Mouse (Mus musculus) kidney, adult 8-10 months (tissue): ENCODE data around the gene Map3k13.

Source experiments
- DNase-seq, 2 experiments: peaks; one replicate each; pipeline ENCODE4 v3.0.0; 2022

The Map3k13 gene

DNA sequence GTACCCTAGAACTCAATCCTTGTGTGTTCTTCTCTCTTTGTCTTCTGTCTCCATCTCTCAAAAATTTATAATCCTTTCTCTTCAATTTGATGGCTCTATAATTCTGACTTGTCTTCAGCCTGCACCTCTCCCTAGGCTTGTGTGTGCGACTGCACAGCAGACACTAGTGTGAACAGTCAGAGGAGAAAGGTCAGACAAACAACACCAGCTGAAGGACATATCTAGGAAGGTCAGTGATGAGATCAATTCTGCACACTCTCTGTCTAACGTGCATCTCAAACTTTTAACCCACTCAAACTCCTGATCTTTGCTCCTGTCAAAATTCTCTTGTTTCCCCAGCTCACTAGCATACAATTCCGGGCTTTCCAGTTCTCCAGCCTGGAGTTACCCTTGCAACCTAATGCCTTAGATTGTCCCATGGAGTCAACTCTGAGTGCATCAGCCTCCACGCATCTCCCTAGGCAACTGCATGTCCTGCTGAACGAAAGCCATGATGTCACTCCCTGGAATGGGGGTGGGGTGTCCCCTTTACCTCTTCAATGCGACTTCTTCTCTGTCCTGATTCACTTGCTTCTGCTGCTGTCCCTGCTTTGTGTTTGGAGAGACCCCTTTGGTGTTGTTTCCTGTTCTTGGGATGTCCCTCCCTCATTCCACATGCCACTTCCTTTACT is 19.2 kb downstream of the Map3k13 start:
- DNase-seq = no peak

DNA sequence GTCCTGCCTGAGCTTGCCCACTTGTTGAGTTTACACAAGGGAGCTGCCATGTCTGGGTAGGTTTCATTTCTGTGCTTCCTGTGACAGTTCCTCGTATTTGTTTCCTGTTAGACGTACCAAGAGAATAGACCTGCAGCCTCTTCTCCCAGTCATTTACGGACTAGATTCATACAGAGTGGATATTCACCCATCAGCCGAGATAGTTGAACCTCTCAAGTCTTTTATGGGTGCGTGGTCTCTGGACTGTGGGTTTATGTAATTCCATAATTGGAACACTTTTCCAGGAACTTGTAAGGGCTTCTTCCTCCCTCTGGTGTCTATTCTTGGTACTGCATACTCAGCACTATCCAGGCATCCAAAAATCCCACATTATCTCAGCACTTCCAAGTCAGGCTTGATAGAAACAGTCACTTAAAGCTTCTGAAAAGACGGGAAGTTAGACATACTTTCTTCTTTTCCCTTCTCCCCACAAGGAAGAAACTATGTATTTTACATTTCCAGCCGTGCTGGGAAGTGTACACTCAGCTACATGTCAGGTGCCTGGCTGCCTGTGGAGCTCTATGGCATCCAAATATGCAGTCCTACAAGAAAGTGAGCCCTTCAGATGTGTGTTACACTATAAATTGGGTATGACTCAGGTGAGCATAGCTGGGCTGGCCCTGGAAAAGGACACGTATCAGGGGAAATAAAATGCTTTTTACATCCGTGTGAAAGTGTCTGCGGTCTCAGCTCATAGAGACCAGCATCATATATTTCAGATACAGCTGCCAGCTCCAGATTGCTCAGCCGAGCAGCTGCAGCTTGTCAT is 20.9 kb downstream of the Map3k13 start:
- DNase-seq = peak; percentile 54 to 61

DNA sequence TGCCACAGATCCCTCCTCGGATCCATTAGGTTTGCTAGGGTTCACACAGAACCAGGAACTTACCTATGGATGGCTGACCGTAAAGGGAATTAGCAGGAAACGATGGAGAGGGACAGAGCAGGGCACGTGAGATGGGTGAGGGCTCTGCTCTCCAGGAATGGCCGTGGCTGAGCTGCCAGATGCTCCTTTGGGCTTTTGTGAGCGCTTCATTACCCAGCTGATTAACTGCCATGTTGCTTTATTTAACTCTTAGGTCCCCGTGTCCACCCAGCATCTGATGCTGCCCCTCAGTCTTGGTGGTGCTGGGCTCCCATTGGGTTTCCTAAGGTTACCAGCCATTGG is 21.5 kb downstream of the Map3k13 start:
- no peak for DNase-seq

DNA sequence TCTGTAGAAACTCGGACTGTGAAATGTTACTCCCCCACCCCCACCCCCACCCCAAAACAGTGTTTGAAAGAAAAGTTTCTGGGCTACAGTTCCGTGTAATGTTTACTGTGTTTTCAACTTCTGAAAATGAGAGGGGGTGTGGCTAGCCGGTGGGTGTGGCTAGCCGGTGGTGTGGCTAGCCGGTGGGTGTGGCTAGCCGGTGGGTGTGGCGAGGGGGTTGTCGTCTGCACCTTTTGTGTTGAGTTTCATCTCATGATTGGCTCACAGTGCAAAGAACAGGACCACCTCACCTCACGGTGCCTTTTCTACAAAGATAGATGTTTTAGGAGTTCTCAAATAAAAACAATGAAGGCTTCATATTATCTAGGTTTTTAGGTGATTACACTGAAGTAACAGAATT is 24.0 kb downstream of the Map3k13 start:
- DNase-seq = peak; percentile 62

- DNase-seq = peak; percentile 74 to 92
Measured at GRCm38 (mm10) chr16:21818629-21819028, 24.5 kb downstream of the Map3k13 start.

DNA sequence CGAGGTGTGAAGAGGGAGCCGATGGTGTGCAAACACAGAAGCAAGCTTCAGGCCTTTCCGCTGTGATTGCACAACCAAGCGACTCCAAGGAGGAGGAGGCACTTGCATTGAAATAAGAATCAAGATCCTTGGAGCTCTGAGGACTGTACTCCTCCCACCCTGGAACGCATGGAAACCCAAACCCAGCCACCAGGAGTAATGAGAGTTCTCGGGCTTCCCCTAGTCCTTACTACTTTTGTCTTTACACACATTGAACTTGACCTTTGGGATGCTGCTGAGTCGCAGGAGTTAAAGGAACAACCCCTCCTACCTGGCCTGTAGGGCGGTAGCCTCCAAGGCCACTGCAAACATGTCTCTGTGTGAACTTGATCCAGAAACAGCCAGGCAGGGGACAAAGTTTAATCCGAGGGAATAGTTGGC is 31.5 kb downstream of the Map3k13 start:
- DNase-seq = peak; percentile 81 to 89

DNA sequence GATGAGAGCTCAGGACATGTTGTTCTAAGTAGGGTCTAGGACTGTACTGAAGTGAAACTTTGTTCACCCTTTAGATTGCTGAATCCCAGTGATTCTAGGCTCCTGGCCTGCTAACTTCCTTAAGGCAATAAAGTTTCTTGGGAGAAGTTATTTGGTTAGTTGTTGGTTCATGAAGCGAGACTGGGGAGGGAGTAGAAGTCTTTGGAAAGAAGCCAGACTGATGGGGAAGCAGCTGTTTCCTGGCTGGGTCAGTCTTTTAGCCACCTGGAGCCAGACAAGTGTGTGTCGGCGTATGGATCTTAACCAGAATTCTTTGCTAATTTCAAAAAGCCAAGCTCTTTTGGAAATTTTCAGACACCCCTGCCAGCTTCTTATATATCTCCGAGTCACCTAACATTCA is 33.0 kb downstream of the Map3k13 start:
- DNase-seq = peak; percentile 55 to 75

GRCm38 (mm10) chr16:21827581-21827980 is 33.4 kb downstream of the Map3k13 start:
- DNase-seq = peak in 1 of 2 experiments; percentile 41

- DNase-seq = no peak
Measured at GRCm38 (mm10) chr16:21829711-21830110, 35.6 kb downstream of the Map3k13 start.

- no peak for DNase-seq
Measured at GRCm38 (mm10) chr16:21830784-21831183, 36.6 kb downstream of the Map3k13 start.

DNA sequence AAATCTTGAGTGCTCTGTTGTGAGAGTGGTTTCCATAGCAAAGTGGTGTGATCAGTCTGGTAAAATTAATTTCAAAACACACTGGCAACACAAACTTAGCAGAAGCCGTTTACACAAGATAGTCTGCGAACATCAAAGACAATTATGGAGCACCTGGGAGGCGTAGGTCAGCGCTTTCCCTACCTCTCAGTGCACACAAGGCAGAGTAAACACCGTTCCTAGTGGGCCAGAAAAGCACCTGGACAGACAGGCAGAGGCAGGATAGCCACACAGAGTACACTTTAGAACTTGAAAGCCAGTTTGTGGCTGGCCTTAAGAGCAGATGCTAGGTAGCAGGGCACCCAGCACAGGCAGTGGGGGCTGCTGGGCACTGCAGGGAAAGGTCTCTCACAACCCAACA is 37.6 kb downstream of the Map3k13 start:
- DNase-seq = no peak

DNA sequence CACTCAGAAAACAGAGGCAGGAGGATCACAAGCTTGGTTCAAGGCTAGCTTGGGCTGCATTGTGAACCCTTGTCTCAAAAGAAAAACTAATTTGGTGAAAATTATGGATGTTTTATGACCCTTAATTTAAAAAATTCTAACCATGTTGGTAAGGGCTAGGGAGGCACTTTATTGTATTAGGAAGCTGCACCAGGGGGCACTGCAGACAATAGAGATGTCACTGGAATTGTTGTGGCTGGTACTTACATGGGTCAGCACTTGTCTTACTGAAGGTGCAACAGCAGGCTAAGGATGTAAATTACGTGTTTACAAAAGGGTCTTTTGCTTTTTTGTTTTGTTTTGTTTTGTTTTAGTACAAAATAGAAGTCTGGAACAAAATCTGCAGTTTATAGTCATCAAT is 39.3 kb downstream of the Map3k13 start:
- no peak for DNase-seq

DNA sequence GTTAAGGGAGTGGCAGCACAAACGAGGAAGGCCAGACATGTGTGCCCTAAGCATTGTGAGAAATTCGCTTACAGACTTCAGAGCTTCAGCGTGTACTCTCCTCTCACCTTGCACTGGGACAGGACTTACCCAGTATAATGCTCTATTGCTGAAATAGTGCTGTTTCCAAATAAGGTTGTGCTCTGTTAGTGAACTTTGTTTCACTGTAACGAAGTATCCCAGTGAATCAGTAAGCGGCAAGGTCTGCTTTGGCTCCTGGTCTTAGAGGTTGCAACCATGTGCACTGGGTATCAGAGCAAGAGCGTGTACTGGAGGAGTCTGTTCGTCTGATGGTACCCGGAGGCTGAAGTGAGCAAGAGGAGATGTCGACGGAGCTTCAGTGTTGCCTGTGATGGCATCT is 39.8 kb downstream of the Map3k13 start:
- no peak for DNase-seq

- DNase-seq = no peak
Measured at GRCm38 (mm10) chr16:21834866-21835583, 40.9 kb downstream of the Map3k13 start.

- DNase-seq = no peak
Measured at GRCm38 (mm10) chr16:21835584-21835931, 41.4 kb downstream of the Map3k13 start.

- DNase-seq = no peak
Measured at GRCm38 (mm10) chr16:21836311-21837072, 42.3 kb downstream of the Map3k13 start.

DNA sequence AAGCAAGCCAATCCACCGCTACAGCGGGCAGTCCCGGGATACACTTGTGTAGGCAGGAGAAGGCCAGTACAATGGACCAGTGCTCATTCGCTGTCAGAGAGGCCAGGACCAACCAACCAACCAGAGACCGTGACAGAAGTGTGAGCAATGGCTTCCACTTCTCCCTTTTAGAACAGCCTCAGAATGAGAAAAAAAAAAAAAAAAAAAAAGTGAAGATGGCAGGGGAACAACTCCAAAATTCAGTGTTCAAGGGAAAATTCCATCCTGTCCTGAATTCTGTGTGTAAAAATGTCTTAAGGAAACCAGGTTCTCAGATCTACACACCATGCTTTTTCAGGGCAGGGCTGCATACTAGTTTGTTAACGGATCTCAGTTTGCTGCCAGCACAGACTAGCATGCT is 43.5 kb downstream of the Map3k13 start:
- DNase-seq = no peak

- DNase-seq = peak; percentile 50 to 68
Measured at GRCm38 (mm10) chr16:21845800-21846671, 51.9 kb downstream of the Map3k13 start.

DNA sequence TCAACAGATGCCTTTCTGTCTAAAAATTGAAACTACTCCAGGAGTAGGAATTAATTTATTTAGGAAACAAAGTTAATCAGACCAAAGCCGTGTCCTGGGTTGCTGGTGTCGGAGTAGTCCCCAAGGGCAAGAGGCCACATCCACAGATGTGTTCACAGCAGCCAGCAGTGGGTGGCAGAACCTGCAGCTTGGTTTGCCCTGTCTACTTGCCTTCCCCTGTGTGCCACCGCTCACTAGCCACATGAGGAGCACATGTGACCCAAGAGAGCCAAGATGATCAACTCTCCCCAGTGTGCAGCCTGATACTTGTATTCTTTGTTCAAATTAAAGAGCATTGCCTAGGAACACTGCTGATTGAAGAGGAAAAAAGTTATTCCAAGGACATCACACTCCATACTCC is 54.3 kb downstream of the Map3k13 start:
- DNase-seq = no peak

DNA sequence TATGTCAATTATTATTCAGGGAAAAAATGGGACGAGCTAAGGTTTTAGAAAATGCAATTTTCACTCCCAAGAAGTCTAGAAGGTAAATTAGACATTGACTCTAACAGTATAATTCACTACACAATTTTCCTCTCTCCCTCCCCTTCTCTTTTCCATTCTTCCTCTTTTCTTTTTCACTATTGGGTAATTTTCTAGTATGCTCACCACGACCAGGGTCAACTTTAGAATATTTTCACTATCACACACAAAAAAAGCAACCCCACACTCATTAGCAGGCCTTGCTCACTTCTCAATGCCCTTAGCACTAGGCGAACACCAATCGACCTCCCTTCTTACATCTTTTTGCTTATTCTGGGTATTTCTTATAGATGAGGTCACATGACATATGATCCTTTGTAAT is 54.7 kb downstream of the Map3k13 start:
- no peak for DNase-seq

DNA sequence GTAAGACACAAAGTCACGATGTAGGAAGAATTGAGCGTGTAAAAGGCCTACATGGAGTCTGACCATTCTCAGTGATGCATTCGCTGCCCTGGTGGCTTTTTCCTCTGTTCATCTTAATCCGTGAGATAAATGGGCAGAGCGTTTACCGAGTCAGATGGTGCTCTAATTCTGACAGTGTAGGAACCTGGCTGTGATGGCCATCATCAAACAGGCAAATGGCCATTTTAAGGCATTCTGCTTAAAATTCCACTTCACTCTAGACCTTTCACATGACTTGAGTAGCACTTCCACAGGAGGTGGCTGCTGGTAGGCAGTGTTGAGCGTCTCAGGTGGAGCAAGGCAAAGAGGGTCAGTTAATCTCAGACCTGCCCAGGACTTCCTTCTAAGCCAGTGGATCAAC is 58.2 kb downstream of the Map3k13 start:
- no peak for DNase-seq

DNA sequence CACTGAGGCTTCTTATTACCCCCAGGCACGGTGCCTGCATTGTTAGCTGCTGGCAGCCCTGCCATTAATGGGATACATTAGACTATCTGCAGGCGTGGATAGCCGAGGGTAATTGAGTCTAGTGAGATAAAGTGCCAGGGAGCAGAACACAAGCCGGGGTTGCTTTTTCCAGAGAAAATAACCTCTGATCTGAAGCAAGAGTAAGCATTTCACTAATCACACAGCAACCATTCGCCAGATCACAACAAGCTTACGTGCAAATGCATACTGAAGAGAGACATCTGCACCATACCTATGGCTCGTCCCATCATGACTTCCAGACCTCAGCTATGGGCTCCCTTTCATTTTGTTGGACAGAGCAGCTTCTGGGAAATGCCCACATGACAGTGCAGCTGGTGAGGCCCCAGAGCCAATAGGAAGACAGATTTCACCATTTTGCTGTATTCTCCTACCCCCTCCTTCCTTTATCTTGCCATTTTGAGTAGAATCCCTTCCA is 59.3 kb downstream of the Map3k13 start:
- DNase-seq = no peak
